Mouse (Mus musculus) liver, embryonic 14.5 days (tissue): ENCODE results near the gene Ptger4. TPM values are rescaled to one million over a fixed set of nuclear protein-coding genes. Genes with fewer than 3 reads are reported as not detected.

Source experiments
- ATAC-seq: fragments of 200-750 bp; cut with Nextera tagmentation; 2 replicates; pipeline ENCODE4 v1.8.0; 2017; ENCODE audit warnings: moderate number of reproducible peaks, mild to moderate bottlenecking, moderate library complexity; ENCODE audit not compliant: insufficient read depth
- DNase-seq, 3 experiments: peaks; one replicate each; pipeline ENCODE4 v3.0.0-alpha.2; 2012 to 2013; ENCODE audit warnings: low read depth in 3 of 3, low spot score in 3 of 3
- H3K27ac ChIP-seq: fragments of 300-500 bp; sonication (generic); 2 replicates; pipeline ENCODE4 v1.5.1; 2014; ENCODE audit warnings: moderate library complexity, mild to moderate bottlenecking, control low read depth, inconsistent platforms
- H3K27me3 ChIP-seq: fragments of 300-500 bp; sonication (generic); 2 replicates; pipeline ENCODE4 v1.6.1; 2014; ENCODE audit warnings: mild to moderate bottlenecking, low read length, moderate library complexity; ENCODE audit not compliant: control insufficient read depth, insufficient read depth
- H3K36me3 ChIP-seq: fragments of 300-500 bp; sonication (generic); replicated peaks from 2 replicates; pipeline ENCODE4 v1.6.1; 2014; ENCODE audit warnings: low read depth; ENCODE audit not compliant: control insufficient read depth, insufficient read depth
- H3K4me1 ChIP-seq, 2 experiments: fragments of 200-500 bp in 1 of 2; fragments of 300-500 bp in 1 of 2; sonication (generic) in 1 of 2; replicated peaks; 2 replicates each; pipeline ENCODE4 v1.6.1; 2012 to 2014; ENCODE audit warnings: antibody characterized with exemption in 1 of 2, inconsistent platforms in 1 of 2, low read length in 1 of 2; ENCODE audit not compliant: control insufficient read depth in 2 of 2, insufficient read depth in 2 of 2
- H3K4me2 ChIP-seq: fragments of 300-500 bp; sonication (generic); 2 replicates; pipeline ENCODE4 v1.6.1; 2014; ENCODE audit warnings: low read depth, mild to moderate bottlenecking, control low read depth, moderate library complexity
- H3K4me3 ChIP-seq, 2 experiments: fragments of 200-500 bp in 1 of 2; fragments of 300-500 bp in 1 of 2; sonication (generic) in 1 of 2; 2 replicates each; pipeline ENCODE4 v1.5.1; 2012 to 2014; ENCODE audit warnings: low read depth in 2 of 2, low read length in 2 of 2, mild to moderate bottlenecking in 2 of 2, control low read depth in 1 of 2, inconsistent platforms in 1 of 2, moderate library complexity in 1 of 2; ENCODE audit not compliant: insufficient read depth in 1 of 2
- H3K9ac ChIP-seq: fragments of 300-500 bp; sonication (generic); replicated peaks from 2 replicates; pipeline ENCODE4 v1.6.1; 2014; ENCODE audit warnings: mild to moderate bottlenecking, control low read depth, moderate library complexity
- H3K9me3 ChIP-seq: fragments of 300-500 bp; sonication (generic); 2 replicates; pipeline ENCODE4 v1.6.1; 2016; ENCODE audit warnings: low read length, mixed read lengths; ENCODE audit not compliant: control insufficient read depth
- CTCF ChIP-seq: IDR thresholded peaks from 2 replicates; pipeline ENCODE4 v1.5.1; 2016; ENCODE audit warnings: antibody characterized with exemption, low read depth, control low read depth
- EP300 ChIP-seq: IDR thresholded peaks from 2 replicates; pipeline ENCODE4 v1.6.1; 2016; ENCODE audit warnings: antibody characterized with exemption, low read depth
- WGBS: fragments of 180-500 bp; shearing (Covaris S2); extraction: QIAGEN DNeasy Blood & Tissue Kit; methylation state at CpG from one replicate; pipeline ENCODE4 v1.1.7; 2014; ENCODE audit not compliant: insufficient replicate concordance; 5-methylcytosine and 5-hydroxymethylcytosine counted together
- polyA plus RNA-seq, 2 experiments: library from polyadenylated mRNA; depleted of rRNA in 1 of 2; stranded (reverse) in 1 of 2; unstranded in 1 of 2; fragments of >200 nt; fragmentation: Nextera tagmentation in 1 of 2; extraction: Ambion mirVana in 1 of 2; gene quantifications; 2 replicates each; pipeline versions ENCODE4 v1.2.1 to v1.2.3; 2012 to 2014

Ptger4 gene
- polyA plus RNA-seq, 2 experiments = 1.3 to 1.5 TPM

DNA sequence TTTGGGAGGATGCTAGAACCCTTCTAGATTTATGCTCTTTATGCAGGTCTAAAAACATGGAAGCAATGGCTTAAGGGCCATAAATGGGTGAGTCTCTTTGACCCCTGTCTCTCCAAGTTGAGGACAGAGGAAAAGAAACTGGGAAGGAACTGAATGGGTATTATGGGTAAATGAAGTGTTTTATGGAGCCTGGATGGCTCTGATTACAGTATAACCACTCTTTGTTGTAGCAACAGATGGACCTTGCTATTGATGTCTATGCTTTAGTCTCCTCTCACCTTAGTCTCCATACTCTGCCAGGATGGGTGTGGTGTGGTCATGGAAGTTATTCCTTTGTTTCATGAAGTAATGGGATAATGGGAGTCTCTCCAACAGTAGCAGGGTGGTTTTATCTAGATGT, 34.5 kb upstream of the Ptger4 start:
- Histone ChIP-seq H3K36me3 (no peaks in the 10 kb centered on the region), H3K27ac (no peak overlapping the region), H3K4me1 (no peaks in the 10 kb centered on the region; a peak in 1 of 4 replicates), H3K9ac (no peak overlapping the region), H3K4me3 (no peak overlapping the region), H3K27me3 (no peaks in the 10 kb centered on the region), H3K9me3 (no peaks in the 10 kb centered on the region), H3K4me2 (no peak overlapping the region)
- DNase-seq = no peak
- ATAC-seq = no peak
- TF ChIP-seq CTCF (no peak), EP300 (no peak)

DNA sequence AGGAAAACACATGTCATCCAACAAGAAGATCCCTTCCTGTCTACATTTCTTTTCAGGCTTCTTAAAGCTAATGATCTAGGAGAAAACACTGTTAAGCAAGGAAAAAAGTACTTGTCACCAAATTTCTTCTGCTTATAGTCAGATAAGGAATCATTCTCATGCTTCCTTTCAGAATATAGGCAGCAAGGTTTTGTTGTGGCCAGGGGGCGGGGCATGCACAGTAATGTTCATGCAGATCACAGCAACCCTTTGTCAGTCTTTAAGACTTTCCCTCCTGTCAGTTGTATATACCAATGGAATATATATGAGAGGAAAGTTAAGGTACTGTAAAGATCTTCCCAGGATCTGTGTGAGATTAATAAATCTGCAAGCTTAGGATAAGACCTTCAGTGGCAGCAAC, 30.0 kb upstream of the Ptger4 start:
- no peak overlapping the region for H3K9ac ChIP-seq
- H3K4me2 ChIP-seq = no peak overlapping the region
- TF ChIP-seq EP300 = no peak
- no peaks in the 10 kb centered on the region; a peak in 1 of 4 replicates for H3K4me1 ChIP-seq
- whole genome bisulfite sequencing = 64% methylated on average over 1 of the region's 1 CpGs
- no peak for ATAC-seq
- H3K36me3 ChIP-seq = no peaks in the 10 kb centered on the region
- no peak for DNase-seq
- H3K27me3 ChIP-seq = no peaks in the 10 kb centered on the region
- no peak overlapping the region for H3K4me3 ChIP-seq
- H3K9me3 ChIP-seq = no peaks in the 10 kb centered on the region
- H3K27ac ChIP-seq = no peak overlapping the region

DNA sequence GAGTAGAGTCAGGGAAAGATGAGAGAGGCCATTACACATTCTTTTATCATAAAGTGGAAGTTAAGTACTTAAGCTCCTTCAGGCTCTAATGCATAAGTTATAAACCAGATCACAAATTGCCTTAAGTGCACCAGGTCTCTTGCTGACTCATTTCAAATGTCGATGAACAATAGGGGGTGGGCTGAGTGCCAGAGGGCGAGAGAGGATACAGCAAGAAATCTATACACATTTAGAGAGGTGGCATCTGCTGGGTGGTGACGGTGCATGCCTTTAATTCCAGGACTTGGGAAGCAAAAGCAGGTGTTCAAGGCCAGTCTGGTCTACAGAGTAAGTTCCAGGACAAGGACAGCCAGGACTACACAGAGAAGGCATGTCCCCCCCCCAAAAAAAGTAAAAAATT, 22.1 kb upstream of the Ptger4 start:
- H3K4me3 ChIP-seq = no peak overlapping the region
- H3K4me2 ChIP-seq = no peak overlapping the region
- H3K4me1 ChIP-seq = peaks cover 0 to 5% of the 10 kb centered on the region in 2 experiments; a peak in 1 of 4 replicates
- no peaks in the 10 kb centered on the region for H3K36me3 ChIP-seq
- H3K27me3 ChIP-seq = no peaks in the 10 kb centered on the region
- DNase-seq (no peak), ATAC-seq (no peak)
- H3K9ac ChIP-seq = no peak overlapping the region
- no peak overlapping the region for H3K27ac ChIP-seq
- TF ChIP-seq CTCF = no peak
- no peak for TF ChIP-seq EP300
- 63% methylated on average over 3 of the region's 3 CpGs for WGBS
- no peaks in the 10 kb centered on the region for H3K9me3 ChIP-seq

DNA sequence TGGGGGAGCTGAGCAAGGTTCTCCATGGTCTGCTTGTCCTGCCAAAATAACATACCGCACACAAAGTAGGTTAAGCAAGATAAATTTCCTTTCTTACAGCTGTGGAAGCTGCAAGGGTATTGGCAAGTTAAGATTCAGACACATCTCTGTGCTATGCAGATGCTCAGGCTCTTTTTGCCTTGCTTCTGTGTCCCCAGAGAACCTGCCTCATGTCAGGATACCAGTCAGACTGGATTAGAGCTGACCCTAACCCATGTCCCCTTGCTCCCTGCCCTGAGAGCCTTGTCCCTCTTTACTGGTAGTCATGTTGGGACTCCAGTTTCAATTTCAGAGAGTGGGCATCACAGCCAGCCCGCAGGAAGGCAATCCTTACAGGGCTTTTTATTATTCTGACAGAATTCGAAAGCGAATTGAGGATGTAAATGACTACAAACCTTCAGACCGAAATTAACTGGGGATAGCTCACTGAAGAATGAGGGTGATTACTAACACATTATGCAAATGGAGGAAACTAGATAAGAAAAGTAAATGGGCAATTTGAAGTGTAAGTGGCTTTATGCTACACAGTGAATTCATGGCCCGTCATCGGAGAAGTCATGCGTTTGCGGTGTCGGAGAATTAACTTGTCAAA, 19.0 kb upstream of the Ptger4 start:
- Histone ChIP-seq H3K9ac (no peak overlapping the region), H3K4me2 (no peak overlapping the region)

DNA sequence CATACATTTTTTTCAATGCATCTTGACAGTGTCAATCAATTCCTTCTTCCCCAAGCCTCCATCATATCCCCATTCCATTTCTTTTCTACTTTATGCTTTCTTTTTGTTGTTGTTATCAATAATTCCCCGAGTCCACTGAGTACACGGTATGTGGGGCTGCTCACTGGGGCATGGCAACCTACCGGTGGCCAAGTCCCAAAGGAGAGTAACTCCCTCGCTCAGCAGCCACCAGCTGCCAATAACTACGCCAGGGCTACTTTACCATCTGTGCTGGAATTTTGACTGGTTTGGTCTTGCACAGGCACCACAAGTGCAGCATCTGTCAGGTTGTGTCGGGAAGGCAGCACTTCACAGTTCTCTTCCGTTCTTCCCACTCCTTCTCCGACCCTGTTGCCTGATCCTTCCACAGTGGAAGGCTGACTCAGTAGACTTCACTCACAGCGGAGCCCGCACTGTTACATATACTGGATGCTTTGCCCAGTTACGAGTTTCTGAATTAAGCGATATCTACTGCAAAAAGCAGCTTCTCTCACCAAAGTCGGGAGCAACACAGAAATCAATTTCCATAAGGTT, 18.2 kb upstream of the Ptger4 start:
- no peak for DNase-seq
- Histone ChIP-seq H3K27ac (no peak overlapping the region), H3K27me3 (no peaks in the 10 kb centered on the region), H3K4me2 (no peak overlapping the region), H3K4me1 (peaks cover 3 to 12% of the 10 kb centered on the region in 2 experiments; a peak in 3 of 4 replicates), H3K36me3 (no peaks in the 10 kb centered on the region), H3K9ac (no peak overlapping the region), H3K9me3 (no peaks in the 10 kb centered on the region), H3K4me3 (no peak overlapping the region)
- ATAC-seq = no peak
- 77% methylated on average over 13 of the region's 13 CpGs for WGBS
- TF ChIP-seq CTCF (no peak), EP300 (no peak)

More for the DNA sequence above, 19.0 kb upstream of the Ptger4 start:
- H3K4me1 ChIP-seq = peaks cover 3 to 12% of the 10 kb centered on the region in 2 experiments; a peak in 3 of 4 replicates
- DNase-seq (no peak), ATAC-seq (no peak)
- H3K36me3 ChIP-seq = no peaks in the 10 kb centered on the region
- H3K27ac ChIP-seq = no peak overlapping the region
- H3K4me3 ChIP-seq = no peak overlapping the region
- TF ChIP-seq EP300 = no peak
- no peak for TF ChIP-seq CTCF
- WGBS = 72% methylated on average over 10 of the region's 10 CpGs
- no peaks in the 10 kb centered on the region for H3K27me3 ChIP-seq
- no peaks in the 10 kb centered on the region for H3K9me3 ChIP-seq
